Mouse (Mus musculus): ENCODE measurements around the gene Olfr671. TPM values are rescaled to one million over a fixed set of nuclear protein-coding genes. Genes with fewer than 3 reads are reported as not detected.
"Not testable (repeated sequence)": the region's sequence is repeated elsewhere in the genome, so short reads cannot be mapped to it uniquely, and the experiment has no call there.

Olfr671 gene
- total RNA-seq (2021), result not detected

GRCm38 (mm10) chr7:104979026-104979425 lies at the start of gene Olfr671:
TSS of gene Olfr671 (minus strand) at chr7:104979126.
- no peak for DNase-seq (ENCODE audit: low spot score)
- intact Hi-C loops (cut with DNase I), result no loop called here

DNA sequence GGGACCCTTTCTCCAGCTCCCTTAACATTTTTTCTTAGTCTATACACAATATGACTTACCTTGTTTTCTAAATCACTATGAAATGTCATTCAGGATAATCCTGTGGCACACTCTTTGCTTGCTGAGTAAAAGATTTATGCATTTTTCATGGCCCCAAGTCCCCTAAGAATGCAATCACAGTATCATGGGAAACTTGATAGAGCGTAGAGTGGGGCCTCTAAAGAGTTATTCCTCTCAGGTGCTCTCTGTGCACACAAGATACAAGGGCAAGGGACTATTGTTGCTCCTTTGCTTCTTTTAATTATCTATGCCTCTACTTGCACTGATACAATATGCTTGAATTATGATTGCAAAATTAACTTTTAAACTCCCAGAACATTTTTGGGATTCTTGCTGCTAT lies 49.4 kb upstream of the Olfr671 start, which contains the start of gene Olfr675:
Olfr675 (minus strand) TSS at position 101 of the 400 bp plus-strand sequence.
- intact Hi-C loops (cut with DNase I), result no loop called here
- DNase-seq (ENCODE audit: low spot score), result no peak

- intact Hi-C loops (cut with DNase I), result no loop called here
- no peak for DNase-seq (ENCODE audit: low spot score)
Measured at GRCm38 (mm10) chr7:105022530-105022929, 43.6 kb upstream of the Olfr671 start.

DNA sequence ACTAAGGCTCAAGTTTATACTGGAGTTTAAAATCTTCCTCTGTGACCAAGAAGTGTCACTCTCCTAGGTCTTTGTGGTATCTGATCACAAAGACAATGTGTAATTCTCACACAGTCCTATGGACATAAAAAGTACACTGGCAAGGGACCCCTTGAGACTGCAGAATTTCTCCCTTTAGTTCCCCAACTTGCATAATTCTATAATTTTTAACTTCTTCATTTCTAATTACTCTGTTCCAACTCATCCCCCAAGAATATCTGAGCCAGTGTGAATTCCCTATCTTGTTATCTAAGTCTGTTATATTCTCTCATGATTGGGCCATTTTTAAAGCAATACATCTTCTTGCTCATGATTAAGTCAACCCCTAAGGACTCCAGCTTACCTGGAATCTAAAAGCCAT lies 23.0 kb upstream of the Olfr671 start, which contains the start of gene Olfr672:
Olfr672 (minus strand) TSS at position 101 of the 400 bp plus-strand sequence.
- intact Hi-C loops (cut with DNase I), result no loop called here
- DNase-seq (ENCODE audit: low spot score), result no peak

- DNase-seq (ENCODE audit: low spot score); intact Hi-C loops (cut with DNase I): not testable (repeated sequence)
Measured at GRCm38 (mm10) chr7:104972507-104972906, 6.4 kb downstream of the Olfr671 start.

- intact Hi-C loops (cut with DNase I), result no loop called here
- DNase-seq (ENCODE audit: low spot score), result no peak
Measured at GRCm38 (mm10) chr7:104962520-104962919, 16.4 kb downstream of the Olfr671 start, which contains the start of gene Olfr670. TSS of gene Olfr670 (minus strand) at chr7:104962620.

GRCm38 (mm10) chr7:104950234-104950633 lies 28.7 kb downstream of the Olfr671 start:
- DNase-seq (ENCODE audit: low spot score); intact Hi-C loops (cut with DNase I): not testable (repeated sequence)

DNA sequence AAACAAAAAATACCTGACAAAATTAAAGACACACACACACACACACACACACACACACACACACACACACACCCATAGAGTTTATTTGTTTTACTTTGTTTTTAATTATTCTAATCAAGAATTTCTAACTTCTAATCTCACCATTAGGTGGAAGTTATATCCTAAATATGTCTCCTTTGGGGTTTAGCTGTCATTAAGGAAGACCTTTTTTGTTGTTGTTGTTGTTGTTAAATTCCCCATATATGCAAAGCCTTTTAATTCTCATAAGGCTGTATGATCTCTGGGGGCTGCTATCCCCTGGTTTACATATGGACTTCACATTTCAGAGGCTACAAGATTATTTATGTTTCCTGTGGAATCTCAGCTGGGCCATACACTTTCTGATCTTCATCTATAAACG lies 45.0 kb downstream of the Olfr671 start, which contains the start of gene Olfr669:
Olfr669 (plus strand) TSS at position 301 of the 400 bp plus-strand sequence.
- intact Hi-C loops (cut with DNase I), result no loop called here
- DNase-seq (ENCODE audit: low spot score), result no peak

DNA sequence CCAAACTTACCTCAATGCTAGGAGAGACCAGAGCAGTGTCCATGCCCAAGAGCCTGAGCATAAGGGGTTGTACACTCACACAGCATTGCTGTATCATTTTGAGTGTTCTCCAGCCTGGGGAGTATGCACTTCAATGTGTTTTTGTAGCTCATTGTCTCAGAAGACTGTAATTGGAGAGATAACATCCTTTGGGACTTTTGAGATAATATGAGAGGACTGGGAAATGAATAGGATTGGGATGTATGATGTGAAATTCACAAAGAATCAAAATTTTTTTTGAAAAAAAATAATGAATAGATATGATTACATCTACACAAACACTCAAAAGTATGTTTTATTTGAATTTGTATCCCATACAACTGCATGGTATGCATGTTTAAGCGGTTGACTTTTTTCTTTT lies 51.0 kb downstream of the Olfr671 start, which contains the start of gene Olfr668:
Olfr668 (minus strand) TSS at position 101 of the 400 bp plus-strand sequence.
- intact Hi-C loops (cut with DNase I), result no loop called here

More for the DNA sequence above, 51.0 kb downstream of the Olfr671 start, which contains the start of gene Olfr668:
- DNase-seq (ENCODE audit: low spot score), result no peak

Other genes with a start within 250 kb of the Olfr671 start
- gene Usp17le, start 201.7 kb downstream of the Olfr671 start, total RNA-seq (2021), result not detected
- gene Usp17lb, start 136.5 kb downstream of the Olfr671 start, total RNA-seq (2021), result not detected
- not detected for gene Usp17la, start 122.1 kb downstream of the Olfr671 start, total RNA-seq (2021)
- not detected for gene Olfr665, start 101.1 kb downstream of the Olfr671 start, total RNA-seq (2021)
- not detected for gene Olfr666, start 83.2 kb downstream of the Olfr671 start, total RNA-seq (2021)
- gene Olfr667, start 57.6 kb downstream of the Olfr671 start, total RNA-seq (2021), result not detected
- gene Olfr668, start 51.1 kb downstream of the Olfr671 start, total RNA-seq (2021), result not detected
- gene Olfr669, start 44.9 kb downstream of the Olfr671 start, total RNA-seq (2021), result not detected
- gene Olfr670, start 16.5 kb downstream of the Olfr671 start, total RNA-seq (2021), result not detected
- gene Olfr672, start 22.9 kb upstream of the Olfr671 start, total RNA-seq (2021), result not detected
- gene Olfr675, start 49.3 kb upstream of the Olfr671 start, total RNA-seq (2021), result not detected
- not detected for gene Olfr676, start 53.6 kb upstream of the Olfr671 start, total RNA-seq (2021)
- not detected for gene Olfr677, start 72.2 kb upstream of the Olfr671 start, total RNA-seq (2021)
- gene Olfr678, start 85.3 kb upstream of the Olfr671 start, total RNA-seq (2021), result not detected
- not detected for gene Olfr679, start 102.1 kb upstream of the Olfr671 start, total RNA-seq (2021)
- not detected for gene Olfr680-ps1, start 113.7 kb upstream of the Olfr671 start, total RNA-seq (2021)
- not detected for gene Olfr681, start 137.7 kb upstream of the Olfr671 start, total RNA-seq (2021)
- not detected for gene Olfr683, start 167.9 kb upstream of the Olfr671 start, total RNA-seq (2021)
- not detected for gene Olfr684, start 184.5 kb upstream of the Olfr671 start, total RNA-seq (2021)
- not detected for gene Olfr685, start 206.9 kb upstream of the Olfr671 start, total RNA-seq (2021)
- gene Olfr686, start 228.4 kb upstream of the Olfr671 start, total RNA-seq (2021), result not detected